Mouse (Mus musculus): ENCODE data around the gene Snd1.

Gene Snd1

DNA sequence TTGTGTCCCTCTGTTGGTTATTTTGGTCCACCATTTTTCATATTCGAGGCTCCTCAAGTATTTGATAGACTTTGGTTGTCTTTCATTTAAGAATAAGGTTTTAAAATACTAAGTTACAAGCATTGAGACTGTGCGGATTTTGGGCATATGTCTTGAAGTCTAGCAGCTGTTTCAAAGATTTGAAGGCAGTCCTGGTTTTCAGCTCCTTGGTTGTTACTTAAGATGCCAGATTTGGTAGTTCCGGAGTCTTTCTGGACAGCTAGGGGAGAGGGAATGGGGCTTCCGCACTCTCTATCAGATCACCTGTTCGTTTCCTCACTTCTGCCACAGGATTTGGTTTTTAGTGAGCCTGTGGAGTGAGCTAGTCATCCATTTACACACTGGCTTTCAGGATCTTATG, 61.5 kb downstream of the Snd1 start:
- intact Hi-C loops (cut with DNase I), result loop anchor here (10.0 kb wide), 1 partner anchor 408 kb away; no protein-coding TSS in a partner anchor

DNA sequence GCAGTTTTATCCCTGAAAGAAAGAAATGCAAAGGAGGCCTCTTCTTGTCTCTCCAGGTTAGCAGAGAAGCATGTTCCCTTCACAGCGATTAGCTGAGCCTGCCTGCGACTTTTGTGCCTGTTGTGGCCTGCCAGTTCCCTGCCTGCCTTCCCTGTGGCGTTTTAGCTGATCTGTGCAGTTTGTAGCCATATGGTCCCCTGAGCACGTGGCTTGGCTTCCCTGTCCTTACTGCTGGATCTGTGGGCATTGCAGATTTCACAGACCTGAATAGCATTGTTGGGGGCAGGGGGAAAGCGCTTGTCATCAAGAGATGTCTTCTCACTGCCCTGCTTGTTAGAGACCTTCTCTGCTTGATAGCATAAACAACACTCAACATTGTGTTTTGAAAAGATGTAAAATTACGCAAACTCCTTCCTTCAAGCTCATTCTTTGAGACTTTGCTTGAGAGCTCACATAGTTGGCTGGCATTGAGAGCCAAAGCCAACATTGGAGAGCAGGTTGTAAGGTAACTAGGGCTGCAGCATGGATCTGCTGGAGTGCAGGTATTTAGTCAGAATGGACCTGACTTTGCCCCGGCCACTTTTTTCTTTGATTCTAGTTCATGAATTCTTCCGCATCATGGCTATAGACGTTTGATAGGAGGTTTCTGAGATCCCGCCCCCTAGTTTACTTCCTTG, 63.0 kb downstream of the Snd1 start:
- intact Hi-C loops (cut with DNase I), result loop anchor here (10.0 kb wide), 1 partner anchor 407 kb away; no protein-coding TSS in a partner anchor

DNA sequence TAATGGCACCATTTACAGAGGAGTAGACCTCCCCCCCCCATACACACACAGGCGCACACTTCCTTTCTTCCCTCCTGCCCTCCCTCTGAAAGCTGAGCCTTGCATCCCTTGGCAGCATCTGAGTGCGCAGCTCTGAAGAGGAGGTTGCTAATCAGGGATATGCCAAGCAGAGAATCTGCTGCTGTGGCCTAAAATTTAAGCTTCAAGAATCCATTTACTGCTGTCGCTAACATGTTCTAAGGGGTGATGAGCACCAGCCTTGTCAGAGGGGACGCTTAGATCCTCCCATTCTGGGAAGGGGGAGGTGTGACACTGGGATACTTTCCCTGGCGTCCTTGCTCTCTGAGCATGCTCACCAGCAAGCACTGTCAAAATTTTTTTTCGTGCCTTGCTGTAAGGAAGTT, 67.4 kb downstream of the Snd1 start:
- intact Hi-C loops (cut with DNase I), result loop anchor here (2.0 kb wide), 1 partner anchor 25 kb away; no protein-coding TSS in a partner anchor

DNA sequence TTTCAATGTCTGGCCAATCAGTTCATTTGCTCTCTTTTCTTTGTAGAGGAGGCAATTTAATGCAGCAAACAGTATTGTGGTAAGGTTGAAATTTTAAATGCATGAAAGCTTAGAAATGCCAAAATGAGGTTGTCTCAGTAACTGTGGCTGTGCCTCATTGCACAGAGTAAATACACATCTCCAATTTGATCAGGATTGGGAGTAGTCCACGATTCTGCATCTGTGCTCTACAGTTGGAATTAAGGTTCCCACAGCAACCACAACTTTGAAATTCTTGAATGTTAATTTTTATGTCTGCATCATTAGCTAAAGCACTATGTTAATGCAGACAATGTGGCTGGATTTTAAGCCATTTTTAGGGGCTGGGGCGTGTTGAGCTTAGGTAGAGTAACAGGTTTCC, 72.0 kb downstream of the Snd1 start:
- intact Hi-C loops (cut with DNase I), result no loop called here

DNA sequence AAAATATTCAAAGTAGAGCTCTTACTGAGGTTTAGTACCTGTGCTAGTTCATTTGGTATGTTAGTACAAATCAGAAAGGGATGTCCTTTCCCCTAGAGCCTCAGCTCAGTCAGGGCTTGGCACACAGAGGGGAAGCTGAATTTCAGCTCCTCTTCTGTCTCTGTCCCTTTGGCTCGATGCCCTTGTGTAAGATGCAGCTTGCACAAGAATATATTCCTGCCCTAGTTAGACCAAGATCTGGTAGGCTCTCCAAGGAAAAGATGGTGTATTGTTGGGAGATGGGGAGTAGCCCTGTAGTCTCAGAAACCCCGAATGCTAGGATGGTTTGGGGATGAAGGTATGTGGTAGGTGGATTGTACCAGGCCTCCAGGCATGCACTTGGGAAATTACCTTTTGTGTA, 74.4 kb downstream of the Snd1 start:
- intact Hi-C loops (cut with DNase I), result no loop called here

DNA sequence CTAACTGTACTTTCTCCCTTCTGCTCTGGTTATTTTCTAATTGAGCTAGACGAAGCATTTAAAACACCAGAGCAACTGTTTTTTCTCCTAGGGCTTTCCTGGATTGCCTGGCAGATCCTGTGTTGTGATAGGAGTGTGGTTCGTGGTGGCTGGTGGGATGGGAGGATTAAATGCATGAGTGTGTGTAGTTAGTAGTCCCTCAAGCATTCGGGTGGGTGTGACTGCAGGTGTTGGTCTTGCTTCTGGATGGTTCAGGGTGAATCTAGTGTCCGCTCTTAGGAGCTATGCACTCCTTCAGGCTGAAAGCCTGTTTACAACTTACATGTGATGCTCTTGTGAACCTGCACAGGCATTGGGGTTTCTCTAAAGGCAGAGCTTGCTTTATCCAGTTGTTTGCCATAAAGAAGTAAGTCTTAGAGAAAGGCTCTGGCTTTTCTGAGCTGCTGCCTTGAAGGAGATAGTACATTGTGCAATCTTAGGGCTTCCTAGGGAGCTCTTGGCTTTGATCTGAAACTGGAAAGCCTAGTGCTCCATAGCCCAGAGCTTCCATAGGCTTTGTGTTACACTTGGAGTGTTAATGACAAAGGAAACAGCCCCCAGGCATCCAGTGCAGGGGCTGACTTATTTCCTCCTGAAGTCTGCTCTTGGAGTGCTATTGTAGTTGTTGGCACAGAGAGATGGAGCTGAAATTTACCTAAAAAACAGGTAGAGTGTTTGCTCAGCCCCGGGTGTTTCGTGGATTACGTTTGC, 75.5 kb downstream of the Snd1 start:
- intact Hi-C loops (cut with DNase I), result no loop called here

DNA sequence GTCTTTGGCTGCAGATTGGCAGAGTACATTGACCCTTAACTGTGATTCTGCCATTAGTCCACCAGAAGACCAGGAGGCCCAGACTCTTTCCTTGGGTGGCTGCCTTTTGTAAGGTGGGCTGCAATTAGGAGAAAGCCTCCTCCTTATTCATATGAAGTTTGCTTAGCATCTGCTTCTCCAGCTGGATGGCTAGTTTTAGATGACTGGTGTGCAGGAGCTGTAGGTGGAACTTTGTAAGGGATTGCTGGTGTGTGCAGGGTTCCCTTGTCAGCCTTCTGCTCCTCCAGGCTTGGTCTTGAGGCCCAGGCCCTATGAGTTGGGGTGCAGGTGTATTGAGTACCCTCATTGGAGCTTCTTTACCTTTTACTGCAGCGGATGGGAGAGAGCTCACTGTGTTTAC, 79.5 kb downstream of the Snd1 start:
- intact Hi-C loops (cut with DNase I), result no loop called here

DNA sequence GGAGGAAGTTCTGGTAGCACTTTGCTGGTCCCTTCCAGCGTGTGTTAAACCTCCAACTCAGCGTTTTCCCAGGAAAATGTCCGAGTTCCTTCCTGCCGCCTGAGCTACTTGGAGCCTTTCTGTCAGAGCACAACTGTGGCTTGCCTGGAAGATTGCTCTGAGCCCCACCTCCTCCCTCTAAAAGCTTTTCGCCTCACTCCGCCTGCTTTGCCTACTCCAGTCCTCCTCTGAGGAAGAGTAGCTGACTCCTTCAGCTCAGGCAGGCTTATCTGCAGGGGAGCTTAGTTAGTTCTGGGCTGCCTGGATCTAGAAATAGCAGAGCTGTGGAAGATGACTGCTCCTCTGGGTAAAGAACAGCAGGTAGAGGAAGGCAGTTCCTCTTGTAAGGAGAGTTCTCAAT, 80.1 kb downstream of the Snd1 start:
- intact Hi-C loops (cut with DNase I), result no loop called here

DNA sequence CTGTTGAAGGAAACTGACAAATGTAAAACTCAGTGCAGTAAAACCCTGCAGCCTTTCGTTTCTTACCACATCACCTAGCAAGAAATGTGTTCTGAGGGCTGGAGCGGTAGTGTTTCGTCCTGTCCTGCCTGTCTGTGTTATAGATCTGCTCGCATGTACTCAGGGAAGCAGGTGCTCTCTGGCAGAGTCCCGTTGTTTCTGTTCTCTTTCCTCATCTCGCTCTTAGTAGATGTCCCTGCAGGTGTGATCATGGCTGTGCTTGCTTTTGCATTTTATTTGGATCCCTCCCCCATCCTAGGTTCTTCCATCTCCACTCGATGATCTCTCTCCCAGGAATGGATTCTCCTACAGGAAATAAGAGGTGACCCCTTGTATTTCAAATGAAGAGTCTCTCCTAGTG, 80.5 kb downstream of the Snd1 start:
- intact Hi-C loops (cut with DNase I), result no loop called here

DNA sequence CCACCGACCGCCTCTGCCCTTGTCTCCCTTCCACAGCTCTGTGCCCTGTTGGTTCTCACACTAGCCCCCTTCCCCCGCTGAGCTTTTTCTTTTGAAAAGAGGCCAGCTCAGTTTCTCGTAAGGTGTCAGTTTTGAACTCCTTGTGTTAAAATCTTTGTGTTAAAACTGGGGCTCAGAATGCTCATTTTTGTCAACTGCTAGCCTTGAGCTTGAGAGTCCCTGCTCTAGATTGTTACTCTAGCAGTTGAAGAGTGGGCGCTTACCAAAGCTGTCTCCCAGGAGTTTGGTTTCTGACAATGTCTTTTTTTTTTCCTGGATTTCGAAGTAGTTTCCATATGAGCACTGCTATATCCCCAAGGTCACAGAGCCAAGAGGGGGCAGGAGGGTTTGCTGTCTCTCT, 82.8 kb downstream of the Snd1 start:
- intact Hi-C loops (cut with DNase I), result no loop called here

DNA sequence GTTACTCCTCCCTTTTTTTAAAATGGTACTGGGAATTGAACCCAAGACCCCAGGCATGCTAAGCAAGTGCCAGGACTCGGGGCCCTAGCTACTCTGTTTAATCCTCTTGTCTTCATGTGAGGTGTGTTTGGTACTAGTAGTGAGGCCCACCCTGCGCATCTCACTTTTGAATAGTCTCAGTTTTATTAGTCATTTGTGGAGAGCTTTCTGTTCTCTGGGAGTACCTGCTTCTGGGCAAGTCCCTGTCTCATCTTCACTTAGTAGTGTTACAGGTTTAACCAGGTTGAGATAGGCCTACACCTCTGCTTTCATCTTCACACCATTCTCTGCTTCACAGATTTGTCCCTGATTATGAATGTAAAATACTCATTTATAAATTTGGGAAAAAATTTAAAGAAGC, 84.5 kb downstream of the Snd1 start:
- intact Hi-C loops (cut with DNase I), result no loop called here

DNA sequence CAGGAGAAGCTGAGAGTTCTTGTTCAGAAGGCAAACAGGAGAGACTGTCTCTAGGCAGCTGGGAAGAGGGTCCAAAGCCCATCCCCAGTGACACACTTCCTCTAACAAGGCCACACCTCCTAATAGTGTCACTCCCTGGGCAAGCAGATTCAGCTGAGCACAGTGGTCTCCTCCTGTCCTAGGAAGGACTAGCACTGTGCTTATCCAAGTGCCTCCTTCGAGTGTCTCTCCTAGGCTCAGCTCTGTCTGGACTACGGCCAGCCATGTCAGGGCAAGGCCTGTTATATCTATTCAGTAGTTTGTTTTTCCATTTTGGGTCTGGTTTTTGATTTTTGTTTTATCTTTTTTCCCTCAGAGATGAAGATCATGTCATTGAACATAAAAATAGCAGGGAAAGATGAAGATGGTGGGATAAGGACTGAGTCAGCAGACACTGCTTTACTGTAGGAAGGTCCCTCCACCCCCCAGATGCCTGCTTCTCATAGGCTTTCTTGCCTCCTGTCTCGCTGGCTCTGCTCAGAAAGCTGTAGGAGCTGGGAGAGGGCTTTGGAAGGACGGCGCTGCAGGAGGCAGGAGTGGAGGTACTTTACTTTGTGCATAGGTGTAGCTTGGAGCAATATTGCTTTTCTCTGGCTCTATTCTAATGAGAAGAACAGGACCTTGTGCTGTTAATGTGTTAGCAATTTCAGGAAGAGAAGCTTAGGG, 86.5 kb downstream of the Snd1 start:
- intact Hi-C loops (cut with DNase I), result no loop called here

DNA sequence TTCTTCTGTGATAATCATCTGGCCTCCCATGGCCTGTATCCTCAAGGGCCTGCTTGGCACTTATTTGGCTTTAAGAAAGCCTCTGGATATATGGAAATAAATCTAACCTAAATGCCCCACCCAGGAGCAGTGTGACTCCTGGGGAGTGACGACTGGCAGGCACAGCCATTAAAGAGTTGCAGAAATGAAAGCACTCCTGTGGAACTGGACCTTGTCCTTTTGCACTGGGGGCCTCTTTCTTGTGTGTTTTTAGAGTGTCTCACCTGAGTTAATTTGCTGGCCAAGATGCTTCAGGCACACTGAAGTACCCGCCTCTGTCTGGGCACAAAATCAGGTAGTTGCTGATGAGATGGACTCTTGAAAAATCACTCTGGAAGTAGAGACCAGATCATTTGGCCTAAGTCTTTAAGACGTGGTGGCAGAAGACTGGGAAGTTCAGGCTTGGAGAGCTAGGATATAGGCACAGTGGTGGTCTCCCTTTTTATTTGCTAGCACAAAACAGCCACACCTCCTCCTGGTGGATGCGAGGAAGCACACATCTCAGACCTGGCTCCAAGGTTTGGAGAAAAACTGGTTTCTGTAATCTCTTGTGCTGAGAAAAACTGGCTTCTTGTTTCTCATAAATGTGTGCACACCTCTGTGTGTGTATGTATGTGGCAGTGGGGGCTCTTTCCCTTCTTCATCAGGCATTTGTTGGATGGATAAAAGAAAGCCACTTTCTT, 87.5 kb downstream of the Snd1 start:
- intact Hi-C loops (cut with DNase I), result no loop called here

DNA sequence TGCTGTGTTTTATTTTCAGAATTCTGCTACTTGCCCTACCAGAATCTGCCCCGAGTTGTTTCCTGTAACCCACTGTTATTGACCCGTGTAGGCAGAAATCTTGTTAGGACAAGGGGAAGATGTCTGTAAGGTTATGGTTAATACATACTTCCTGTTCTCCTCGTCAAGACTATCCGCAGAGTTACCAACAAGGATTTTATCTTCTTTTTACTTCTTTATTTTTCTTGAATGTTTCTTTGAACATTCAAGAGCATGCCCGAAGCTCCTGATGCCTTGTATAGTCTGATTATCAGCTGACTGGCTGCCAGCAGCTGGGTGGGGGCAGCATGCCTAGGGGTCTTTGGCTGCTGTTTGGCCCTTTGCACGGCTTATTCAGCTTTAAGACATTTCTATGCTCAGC, 93.0 kb downstream of the Snd1 start:
- intact Hi-C loops (cut with DNase I), result no loop called here

DNA sequence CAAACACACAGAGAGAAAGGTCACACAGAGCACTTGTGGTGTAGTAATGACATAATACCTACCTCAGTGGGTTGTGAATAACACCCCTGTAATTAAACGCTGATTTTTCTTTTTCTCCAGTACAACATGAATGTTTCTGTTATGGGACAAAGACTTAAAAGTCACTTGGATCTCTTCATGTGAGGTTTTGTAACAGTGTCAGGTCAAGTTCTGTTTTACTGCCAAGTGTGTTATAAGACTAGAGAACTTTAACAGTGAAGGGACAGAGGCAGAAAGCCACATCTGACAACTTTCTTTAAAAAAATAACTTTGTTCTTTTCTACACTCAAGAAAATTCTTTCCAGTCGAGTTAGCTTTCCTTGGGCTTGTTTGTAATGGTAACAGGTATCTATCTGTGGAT, 97.0 kb downstream of the Snd1 start:
- intact Hi-C loops (cut with DNase I), result no loop called here

DNA sequence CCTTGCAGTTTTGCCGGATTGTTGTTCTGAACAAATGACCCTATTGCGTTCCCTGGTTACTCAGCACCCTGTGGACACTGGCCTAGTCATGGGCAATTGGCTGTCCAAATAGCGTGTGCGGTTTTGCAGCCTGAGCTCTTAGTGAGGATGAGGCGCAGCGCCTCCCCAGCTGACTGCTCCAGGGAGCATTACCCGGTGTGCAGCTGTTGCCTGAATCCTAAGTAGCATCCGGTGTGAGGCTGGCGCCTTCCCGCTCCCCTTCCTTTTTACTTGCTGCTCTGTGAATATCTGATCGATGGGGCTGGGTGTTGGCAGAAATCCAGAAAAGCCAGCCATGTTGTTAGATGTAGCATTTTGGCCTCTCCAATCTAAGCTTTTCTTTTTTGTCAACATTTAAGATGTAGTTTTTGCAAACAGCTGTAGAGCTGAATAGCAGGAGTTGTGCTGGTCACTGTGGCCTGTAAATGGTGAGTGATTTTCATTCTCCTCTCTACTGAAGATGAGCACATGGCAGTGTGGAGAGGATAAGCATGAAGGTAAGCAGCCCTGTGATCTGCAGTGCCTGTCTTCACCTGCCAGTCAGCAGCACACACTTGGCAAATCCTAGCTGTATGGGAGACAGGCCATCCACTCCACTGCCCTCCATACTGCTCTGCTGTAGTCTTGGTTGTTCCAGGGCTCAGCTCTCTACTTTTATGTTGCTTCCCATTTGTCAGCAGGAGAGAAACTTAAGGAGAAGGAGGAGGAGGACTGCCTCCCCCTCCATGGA, 98.2 kb downstream of the Snd1 start:
- intact Hi-C loops (cut with DNase I), result no loop called here

DNA sequence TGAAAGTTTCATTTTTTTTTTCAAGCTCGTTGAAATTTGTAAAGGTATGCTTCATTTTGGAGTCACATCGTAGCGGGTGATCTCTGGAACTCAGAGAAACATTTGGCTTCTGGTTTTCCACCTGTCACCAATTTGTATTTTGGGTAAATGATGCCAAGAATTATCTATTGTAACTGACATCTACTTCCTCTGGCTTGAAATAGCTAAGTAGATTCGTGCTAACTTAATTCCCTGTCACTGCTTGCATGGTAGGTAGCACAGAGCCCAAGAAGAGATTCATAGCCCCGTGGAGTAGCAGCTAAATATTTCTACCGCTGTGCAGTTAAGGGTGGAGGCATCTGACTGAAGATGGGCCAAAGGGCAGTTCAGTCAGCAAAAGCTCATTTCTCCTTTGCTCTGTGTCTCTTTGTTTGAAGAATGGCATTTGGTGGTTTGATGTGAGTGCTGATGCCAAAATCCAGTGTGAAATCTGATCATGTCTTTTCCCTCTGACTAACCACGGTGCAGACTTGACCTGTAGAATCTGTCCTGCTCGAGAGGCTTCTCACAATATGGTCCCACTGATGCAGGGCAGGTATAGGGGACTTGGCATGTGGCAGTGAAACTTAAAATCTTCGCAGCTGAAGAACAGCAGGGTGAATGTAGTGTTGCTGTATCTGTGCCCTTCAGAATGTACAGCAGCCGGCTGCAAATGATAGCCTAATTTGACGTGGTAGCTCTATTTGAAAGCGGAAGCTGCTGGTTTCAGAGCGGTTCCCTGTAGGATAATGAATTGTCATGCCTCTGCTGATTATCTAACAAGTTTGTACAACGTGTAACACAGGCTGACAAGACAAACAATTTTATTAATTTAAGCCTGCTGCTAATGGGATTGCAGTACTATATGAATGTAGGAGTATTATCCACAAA, 101.7 kb downstream of the Snd1 start:
- intact Hi-C loops (cut with DNase I), result no loop called here

DNA sequence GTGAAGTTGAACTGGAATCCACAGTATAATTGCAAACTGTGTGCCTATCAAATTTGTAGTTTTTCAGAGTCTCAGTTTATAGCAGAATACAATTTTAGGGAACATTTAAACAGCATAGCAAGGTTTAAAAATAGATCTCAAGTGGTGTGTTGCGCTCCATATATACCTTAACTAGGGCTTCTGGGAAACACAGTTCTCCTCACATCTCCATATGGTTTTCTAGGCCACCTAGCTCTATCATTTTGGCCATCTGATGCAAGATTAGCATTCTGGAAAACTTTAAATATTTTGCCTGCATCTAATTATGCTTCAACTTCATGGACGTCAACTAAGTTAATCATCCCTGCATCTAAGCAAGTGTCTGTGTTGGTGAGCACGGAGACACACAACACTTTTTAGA, 107.9 kb downstream of the Snd1 start:
- intact Hi-C loops (cut with DNase I), result no loop called here

DNA sequence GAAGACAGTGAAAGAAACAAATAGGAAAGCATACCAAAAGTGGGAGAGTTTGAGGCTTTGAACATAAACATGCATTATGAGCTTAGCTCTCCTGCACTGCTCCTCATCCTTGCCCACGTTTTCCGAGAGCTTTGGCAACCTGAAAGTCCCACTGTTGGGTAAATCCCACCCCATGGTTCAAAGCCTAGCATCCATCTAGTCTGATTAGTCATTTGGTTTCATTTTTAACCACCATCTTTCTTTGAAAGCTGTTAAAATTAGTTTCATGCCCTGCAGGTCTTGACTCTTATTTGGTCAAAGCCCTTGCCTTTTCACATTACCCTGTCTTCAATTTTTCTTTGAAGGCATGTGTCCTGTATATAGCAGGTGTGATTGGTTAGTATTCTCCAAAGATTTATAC, 108.5 kb downstream of the Snd1 start:
- intact Hi-C loops (cut with DNase I), result no loop called here

DNA sequence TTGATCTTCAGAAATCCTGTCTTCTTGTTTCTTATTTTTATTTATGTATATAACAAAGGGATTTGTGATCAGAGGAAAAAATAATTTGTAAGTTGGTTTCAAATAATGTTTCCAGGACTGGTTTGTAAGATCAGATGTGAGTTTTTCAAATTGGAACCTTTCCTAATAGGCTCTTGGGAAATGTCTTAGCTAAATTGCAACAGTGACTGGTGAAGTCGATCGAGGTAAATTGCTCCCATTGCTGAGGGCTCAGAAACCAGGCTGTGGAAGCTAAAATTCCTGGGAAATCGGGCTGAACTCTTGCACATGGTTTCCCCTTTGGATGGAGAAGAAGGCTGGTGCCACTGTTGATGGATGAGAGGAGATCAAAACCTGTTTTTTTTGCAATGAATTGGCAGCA, 111.9 kb downstream of the Snd1 start:
- intact Hi-C loops (cut with DNase I), result no loop called here
